Mouse (Mus musculus) stomach, postnatal 0 days (tissue): ENCODE data around the gene Glis2.

Experiments
- CTCF ChIP-seq: IDR thresholded peaks from 2 replicates; pipeline ENCODE4 v1.5.1; 2016; ENCODE audit warnings: antibody characterized with exemption, low read depth, mild to moderate bottlenecking, moderate library complexity
- EP300 ChIP-seq: optimal IDR thresholded peaks from 2 replicates; pipeline ENCODE3; 2016; ENCODE audit warnings: antibody characterized with exemption

DNA sequence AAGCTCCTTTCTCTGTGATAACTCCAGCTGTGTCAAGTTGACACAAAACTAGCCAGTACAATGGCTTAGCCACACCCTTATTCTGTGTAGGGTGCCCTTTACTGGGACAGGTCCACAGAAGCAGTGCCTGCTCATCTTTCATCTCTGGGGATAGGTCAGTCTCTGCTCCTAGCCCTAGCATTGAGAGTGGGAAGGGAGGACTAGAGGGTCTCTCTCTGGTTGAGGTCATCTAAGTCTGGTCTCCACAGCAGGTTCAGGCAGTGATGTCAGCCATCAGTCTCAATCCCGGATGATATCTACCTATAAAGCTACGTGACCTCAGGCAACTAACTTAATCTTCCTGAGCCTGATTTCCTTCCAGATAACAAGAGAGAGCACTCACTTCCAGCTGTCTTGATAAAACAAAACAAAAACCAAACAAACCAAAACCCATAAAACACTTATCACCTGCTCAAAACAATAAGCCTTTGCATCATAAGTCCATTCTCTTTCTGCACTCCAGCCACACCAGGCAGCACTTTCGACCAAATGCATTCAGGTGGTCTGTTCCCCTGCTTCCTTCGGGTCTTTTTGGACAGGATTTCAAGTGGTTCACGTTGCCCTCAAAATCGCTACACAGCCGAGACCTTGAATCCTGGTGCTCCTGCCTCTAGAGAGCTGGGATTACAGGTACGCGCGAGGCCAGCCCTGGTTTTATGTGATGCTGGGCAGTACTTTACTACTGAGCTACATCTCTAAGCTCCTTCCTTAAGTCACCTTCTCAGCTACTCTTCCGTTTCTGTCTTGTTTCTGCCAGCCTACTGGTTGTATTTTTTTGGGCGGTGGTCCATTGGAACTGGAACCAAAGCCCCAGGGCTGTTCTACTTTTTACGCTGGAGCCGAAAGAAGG is 8.6 kb upstream of the Glis2 start:
- TF ChIP-seq EP300, result no peak
- no peak for TF ChIP-seq CTCF
